Mouse (Mus musculus): ENCODE results near the gene Alg14. TPM values are rescaled to one million over a fixed set of nuclear protein-coding genes. Genes with fewer than 3 reads are reported as not detected.

Alg14 gene
- polyA plus RNA-seq, 1 experiment, result not detected

DNA sequence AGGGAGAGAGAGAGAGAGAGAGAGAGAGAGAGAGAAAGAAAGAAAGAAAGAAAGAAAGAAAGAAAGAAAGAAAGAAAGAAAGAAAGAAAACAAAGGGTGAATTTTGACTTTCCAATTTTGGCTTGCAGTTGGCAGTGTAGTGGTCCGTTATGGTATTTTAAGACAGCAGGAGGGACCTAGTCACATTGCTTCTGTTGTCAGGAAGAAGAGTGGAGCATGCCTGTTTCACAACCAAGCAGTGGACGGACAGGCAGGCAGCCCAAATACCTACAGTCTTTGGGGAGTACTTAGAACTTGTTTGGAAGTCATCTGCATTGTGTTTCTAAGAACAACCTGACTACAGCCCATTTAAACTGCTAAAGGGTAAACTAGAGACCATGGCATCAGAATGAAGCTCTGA, 47.1 kb downstream of the Alg14 start:
- Histone ChIP-seq H3K4me1 (ENCODE audit: control insufficient read depth, insufficient read depth, low read length) (peaks cover 7% of the 10 kb centered on the region), H3K27ac (ENCODE audit: insufficient read depth, low read depth, low read length) (no peak overlapping the region), H3K4me3 (ENCODE audit: insufficient read depth, low read depth, low read length) (no peak overlapping the region)
- no peak for TF ChIP-seq POLR2A (IDR thresholded peaks at IDR 0.05; ENCODE audit: insufficient read depth, low read depth, low read length)
- TF ChIP-seq CTCF (IDR thresholded peaks at IDR 0.05; ENCODE audit: insufficient read depth, low read depth, low read length), result no peak
- WGBS, result 67% methylated on average over 2 of the region's 2 CpGs

DNA sequence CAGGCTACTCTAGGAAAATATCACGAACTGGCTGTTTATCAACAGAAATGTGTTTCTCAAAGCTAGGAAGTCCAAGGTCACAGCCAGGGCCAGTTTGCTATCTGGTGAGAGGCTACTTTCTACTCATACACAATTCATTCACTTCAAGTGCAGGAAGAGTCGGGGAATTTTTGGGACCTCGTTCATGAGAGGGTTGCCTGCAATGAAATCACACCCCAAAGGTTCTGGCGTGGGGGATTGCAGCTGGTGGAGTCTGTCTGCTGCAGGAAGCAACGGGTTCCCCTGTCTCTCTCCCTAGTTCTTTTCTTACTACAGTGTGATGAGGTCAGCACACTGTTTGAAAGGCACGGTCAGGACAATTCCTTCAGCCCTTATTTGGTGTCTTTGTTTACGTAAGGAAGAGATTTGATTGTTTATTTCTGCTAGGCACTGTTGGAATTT, 48.8 kb downstream of the Alg14 start:
- Histone ChIP-seq H3K4me1 (ENCODE audit: control insufficient read depth, insufficient read depth, low read length) (peaks cover 8% of the 10 kb centered on the region), H3K4me3 (ENCODE audit: insufficient read depth, low read depth, low read length) (no peak overlapping the region), H3K27ac (ENCODE audit: insufficient read depth, low read depth, low read length) (no peak overlapping the region)
- no peak for TF ChIP-seq POLR2A (IDR thresholded peaks at IDR 0.05; ENCODE audit: insufficient read depth, low read depth, low read length)
- TF ChIP-seq CTCF (IDR thresholded peaks at IDR 0.05; ENCODE audit: insufficient read depth, low read depth, low read length), result no peak
- 70% methylated on average over 7 of the region's 7 CpGs for WGBS

DNA sequence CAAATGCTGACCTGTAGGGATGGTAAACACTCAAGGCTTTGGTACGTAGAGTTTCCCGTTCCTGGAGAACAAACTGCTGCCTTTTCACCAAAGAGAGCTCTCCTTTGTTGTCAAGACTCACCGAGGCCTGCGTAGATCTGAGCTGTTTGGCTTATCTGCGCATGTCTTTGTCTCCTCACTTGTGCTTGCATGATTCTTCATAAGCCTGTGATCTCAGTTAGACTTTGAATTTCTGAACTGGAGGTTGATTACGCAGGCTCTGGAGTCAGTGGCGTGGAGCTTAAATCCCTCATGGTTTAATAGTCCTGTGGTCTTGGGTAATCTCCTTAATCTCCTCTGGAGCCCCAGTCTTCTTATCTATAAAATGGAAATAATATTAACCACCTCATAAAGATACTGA, 51.7 kb downstream of the Alg14 start:
- 92% methylated on average over 7 of the region's 7 CpGs for WGBS
- Histone ChIP-seq H3K4me3 (ENCODE audit: insufficient read depth, low read depth, low read length) (no peak overlapping the region; the same call in 1 of the 2 replicates), H3K27ac (ENCODE audit: insufficient read depth, low read depth, low read length) (no peak overlapping the region), H3K4me1 (ENCODE audit: control insufficient read depth, insufficient read depth, low read length) (peaks cover 5% of the 10 kb centered on the region; the same call in 1 of the 2 replicates)
- TF ChIP-seq CTCF (IDR thresholded peaks at IDR 0.05; ENCODE audit: insufficient read depth, low read depth, low read length) (no peak), POLR2A (IDR thresholded peaks at IDR 0.05; ENCODE audit: insufficient read depth, low read depth, low read length) (no peak)

DNA sequence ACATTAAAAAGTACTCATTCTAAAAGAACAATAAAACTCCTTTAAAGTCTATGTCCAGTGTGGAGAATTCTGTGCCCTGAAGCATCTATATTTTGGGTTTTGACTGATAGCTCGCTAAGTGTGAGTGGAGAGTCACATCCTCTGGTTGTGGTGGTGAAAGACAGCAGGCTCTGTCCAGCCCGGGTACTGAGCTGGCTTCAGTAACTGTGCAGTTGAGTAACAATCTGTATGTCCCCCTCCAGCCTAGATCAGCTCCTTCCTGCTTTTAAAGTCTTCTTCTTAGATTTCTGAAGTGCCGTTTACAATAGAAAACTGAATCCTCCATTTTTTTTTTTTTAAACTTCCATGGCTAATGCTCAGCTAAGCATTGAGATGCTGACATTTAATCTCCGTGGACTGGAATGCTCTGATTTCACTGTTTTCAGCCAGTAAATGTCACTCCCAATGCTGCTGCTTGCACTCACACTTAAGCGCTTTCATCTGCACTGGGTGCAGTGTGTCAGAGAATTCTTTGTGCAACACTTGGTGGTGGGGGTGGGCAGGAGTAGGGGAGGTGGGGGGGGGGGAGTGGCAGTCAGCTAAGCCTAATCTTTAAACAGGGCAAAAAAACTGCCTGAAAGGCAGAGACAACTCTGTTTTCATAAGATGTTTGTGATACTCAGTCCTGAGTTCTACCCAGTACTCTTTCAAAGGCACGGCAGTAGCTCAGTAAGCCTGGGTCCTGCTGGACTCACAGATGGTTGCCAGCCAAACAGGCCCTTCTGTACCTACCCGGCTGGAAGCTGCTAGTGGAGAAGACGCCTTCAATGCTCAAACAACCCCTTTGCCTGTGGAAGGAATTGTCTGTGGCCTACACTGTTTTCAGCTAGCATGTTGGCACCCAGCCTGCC, 52.7 kb downstream of the Alg14 start:
- Histone ChIP-seq H3K4me1 (ENCODE audit: control insufficient read depth, insufficient read depth, low read length) (peaks cover 6% of the 10 kb centered on the region; the same call in 1 of the 2 replicates), H3K4me3 (ENCODE audit: insufficient read depth, low read depth, low read length) (no peak overlapping the region), H3K27ac (ENCODE audit: insufficient read depth, low read depth, low read length) (no peak overlapping the region)
- TF ChIP-seq CTCF (IDR thresholded peaks at IDR 0.05; ENCODE audit: insufficient read depth, low read depth, low read length) (no peak), POLR2A (IDR thresholded peaks at IDR 0.05; ENCODE audit: insufficient read depth, low read depth, low read length) (no peak)
- WGBS, result 50% methylated on average over 8 of the region's 8 CpGs

DNA sequence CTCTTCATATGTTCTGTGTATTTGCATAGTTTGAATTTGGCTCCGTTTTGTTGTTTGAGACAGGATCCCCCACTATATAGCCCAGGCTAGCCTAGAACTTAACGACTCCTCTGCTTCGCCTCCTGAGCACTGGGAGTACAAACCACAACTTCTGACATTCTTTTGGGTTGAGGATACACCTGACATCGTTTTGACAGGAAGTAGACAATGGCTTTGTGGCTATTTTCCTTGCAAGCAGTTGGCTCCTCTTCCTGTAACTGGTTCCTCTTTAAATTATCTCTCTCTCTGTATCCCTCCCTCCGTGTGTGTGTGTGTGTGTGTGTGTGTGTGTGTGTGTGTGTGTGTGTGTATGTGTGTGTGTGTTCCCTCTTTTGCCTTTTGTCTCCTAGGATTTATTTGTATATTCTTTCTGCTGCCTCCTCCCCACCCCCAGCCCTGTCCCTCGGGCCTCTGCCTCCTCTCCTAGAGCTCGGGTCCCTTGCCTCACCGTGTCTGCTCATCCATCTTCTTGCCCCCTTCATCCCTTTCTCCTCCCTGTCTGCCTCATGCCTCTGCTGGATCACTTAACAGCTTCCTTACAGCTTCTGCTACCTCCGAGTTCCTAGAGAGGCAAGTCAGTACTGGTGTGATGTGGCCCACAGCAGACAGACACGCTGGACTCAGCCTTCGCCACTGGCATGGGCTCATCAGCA, 53.5 kb downstream of the Alg14 start:
- H3K4me3 ChIP-seq (ENCODE audit: insufficient read depth, low read depth, low read length), result no peak overlapping the region
- WGBS, result 75% methylated on average over 11 of the region's 11 CpGs
- TF ChIP-seq POLR2A (IDR thresholded peaks at IDR 0.05; ENCODE audit: insufficient read depth, low read depth, low read length) (no peak), CTCF (IDR thresholded peaks at IDR 0.05; ENCODE audit: insufficient read depth, low read depth, low read length) (no peak)
- no peak overlapping the region for H3K27ac ChIP-seq (ENCODE audit: insufficient read depth, low read depth, low read length)
- peaks cover 12% of the 10 kb centered on the region for H3K4me1 ChIP-seq (ENCODE audit: control insufficient read depth, insufficient read depth, low read length)

DNA sequence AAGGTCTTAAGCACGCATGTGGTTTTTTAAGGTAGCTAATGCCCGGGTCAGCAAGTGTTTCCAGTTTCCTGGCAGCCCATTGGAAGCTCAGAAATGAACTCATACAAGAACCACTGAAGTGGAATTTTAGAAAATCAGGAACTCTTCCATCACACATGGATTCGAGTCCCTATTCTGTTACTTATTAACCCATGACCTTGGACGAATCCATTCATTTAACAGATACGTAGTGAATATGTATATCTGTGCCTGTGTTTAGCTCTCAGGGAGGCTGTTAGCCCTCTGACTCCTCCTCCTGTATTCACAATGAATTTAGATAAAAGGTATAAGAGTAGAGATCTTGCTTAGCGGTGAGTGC, 54.0 kb downstream of the Alg14 start:
- WGBS, result 90% methylated on average over 6 of the region's 6 CpGs
- no peak overlapping the region for H3K27ac ChIP-seq (ENCODE audit: insufficient read depth, low read depth, low read length)
- H3K4me1 ChIP-seq (ENCODE audit: control insufficient read depth, insufficient read depth, low read length), result peaks cover 12% of the 10 kb centered on the region
- H3K4me3 ChIP-seq (ENCODE audit: insufficient read depth, low read depth, low read length), result no peak overlapping the region
- TF ChIP-seq CTCF (IDR thresholded peaks at IDR 0.05; ENCODE audit: insufficient read depth, low read depth, low read length) (no peak), POLR2A (IDR thresholded peaks at IDR 0.05; ENCODE audit: insufficient read depth, low read depth, low read length) (no peak)

DNA sequence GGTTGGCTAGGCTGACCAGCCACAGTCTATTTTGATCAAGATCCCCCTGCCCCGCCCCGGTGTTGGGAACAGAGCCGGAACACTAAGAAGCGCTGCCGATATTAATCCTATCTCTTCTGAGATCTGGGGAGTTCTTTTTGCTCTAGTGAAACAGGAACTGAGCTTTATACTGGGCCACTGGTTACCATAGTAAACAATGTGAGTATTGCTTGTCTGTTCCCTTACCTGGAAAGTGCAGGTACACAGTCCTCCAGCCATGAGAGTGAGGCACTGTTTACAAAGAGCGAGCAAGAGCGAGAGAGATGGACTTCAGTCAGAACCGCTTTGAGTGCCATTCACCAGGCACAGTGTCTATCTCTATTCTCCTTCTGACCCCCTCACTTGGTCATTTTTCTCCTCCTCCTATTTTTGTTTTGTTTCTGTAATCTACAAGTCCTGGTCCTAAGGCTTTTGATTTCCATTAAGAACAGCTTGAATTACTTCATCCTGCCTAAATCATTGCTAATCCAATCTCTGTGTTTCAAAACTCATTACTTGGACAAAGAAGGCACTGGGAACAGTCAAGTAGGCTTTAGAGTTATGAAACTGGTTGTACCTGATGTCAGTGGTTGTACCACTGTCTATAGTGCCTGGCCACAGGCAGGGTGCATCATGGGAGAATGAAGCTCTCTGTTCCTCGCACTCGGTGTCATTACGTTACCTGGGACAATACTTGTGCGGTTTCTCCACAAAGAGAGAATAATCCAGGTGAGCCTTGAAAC, 55.1 kb downstream of the Alg14 start:
- 95% methylated on average over 12 of the region's 12 CpGs for WGBS
- Histone ChIP-seq H3K4me1 (ENCODE audit: control insufficient read depth, insufficient read depth, low read length) (peaks cover 12% of the 10 kb centered on the region), H3K27ac (ENCODE audit: insufficient read depth, low read depth, low read length) (no peak overlapping the region), H3K4me3 (ENCODE audit: insufficient read depth, low read depth, low read length) (no peak overlapping the region)
- TF ChIP-seq POLR2A (IDR thresholded peaks at IDR 0.05; ENCODE audit: insufficient read depth, low read depth, low read length), result no peak
- no peak for TF ChIP-seq CTCF (IDR thresholded peaks at IDR 0.05; ENCODE audit: insufficient read depth, low read depth, low read length)

DNA sequence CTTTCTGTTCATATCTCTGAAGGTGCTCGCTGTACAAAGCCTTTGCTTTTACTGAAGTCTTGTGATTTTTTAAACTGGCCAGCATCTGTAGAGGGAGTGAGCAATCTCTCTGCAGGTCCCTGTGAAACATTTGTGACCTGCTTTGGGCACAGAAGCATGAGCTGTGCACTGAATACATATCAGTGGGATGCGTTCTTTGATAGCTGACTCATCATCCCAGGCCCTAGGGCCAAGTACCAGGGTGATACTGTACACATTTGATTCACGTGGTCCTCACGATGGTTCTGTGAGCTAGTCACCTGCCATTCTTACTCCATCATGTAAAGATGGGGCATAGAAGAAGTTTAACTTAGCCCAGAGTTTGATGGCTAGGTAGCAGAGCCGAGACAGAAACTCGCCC, 57.2 kb downstream of the Alg14 start:
- no peak overlapping the region for H3K4me3 ChIP-seq (ENCODE audit: insufficient read depth, low read depth, low read length)
- WGBS, result 91% methylated on average over 6 of the region's 6 CpGs
- TF ChIP-seq CTCF (IDR thresholded peaks at IDR 0.05; ENCODE audit: insufficient read depth, low read depth, low read length), result no peak
- TF ChIP-seq POLR2A (IDR thresholded peaks at IDR 0.05; ENCODE audit: insufficient read depth, low read depth, low read length), result no peak
- peaks cover 12% of the 10 kb centered on the region for H3K4me1 ChIP-seq (ENCODE audit: control insufficient read depth, insufficient read depth, low read length)
- no peak overlapping the region for H3K27ac ChIP-seq (ENCODE audit: insufficient read depth, low read depth, low read length)

All from olfactory bulb, adult 2 months (tissue).